Mouse (Mus musculus) myocyte (in vitro differentiated cells): ENCODE data around the gene Kcnip1. TPM values are rescaled to one million over a fixed set of nuclear protein-coding genes. Genes with fewer than 3 reads are reported as not detected.

Source experiments
- H3K27me3 ChIP-seq: one replicate; pipeline ENCODE4 v1.6.1; 2011; ENCODE audit not compliant: control insufficient read depth, insufficient read depth, insufficient read length
- H3K36me3 ChIP-seq: one replicate; pipeline ENCODE4 v1.6.1; 2011; ENCODE audit not compliant: control insufficient read depth, insufficient read depth
- H3K4me2 ChIP-seq: one replicate; pipeline ENCODE4 v1.6.1; 2011; ENCODE audit warnings: low read depth, control low read depth
- H3K4me3 ChIP-seq: one replicate; pipeline ENCODE4 v1.5.1; 2011; ENCODE audit warnings: mild to moderate bottlenecking, control low read depth, moderate library complexity
- H3K79me2 ChIP-seq: one replicate; pipeline ENCODE4 v1.6.1; 2011; ENCODE audit not compliant: control insufficient read depth, insufficient read depth
- H3ac ChIP-seq: one replicate; pipeline ENCODE4 v1.6.1; 2011; ENCODE audit not compliant: control insufficient read depth, insufficient read length
- CEBPB ChIP-seq: IDR thresholded peaks from 2 replicates; pipeline ENCODE4 v1.6.1; 2011; ENCODE audit warnings: mild to moderate bottlenecking, moderate library complexity; ENCODE audit not compliant: poor library complexity, insufficient read depth, severe bottlenecking
- E2F4 ChIP-seq: IDR thresholded peaks from one replicate; pipeline ENCODE4 v1.6.1; 2011; ENCODE audit warnings: mild to moderate bottlenecking, control low read depth, moderate library complexity; ENCODE audit not compliant: insufficient read depth
- MAX ChIP-seq: IDR thresholded peaks from one replicate; pipeline ENCODE4 v1.6.1; 2011; ENCODE audit warnings: low read depth, mild to moderate bottlenecking, control low read depth
- MYOD1 ChIP-seq, 3 experiments: IDR thresholded peaks; one replicate each; pipeline ENCODE4 v1.6.1; 2011; ENCODE audit warnings: control low read depth in 2 of 3, low read depth in 2 of 3, mild to moderate bottlenecking in 2 of 3, moderate library complexity in 1 of 3; ENCODE audit not compliant: insufficient read length in 2 of 3, control insufficient read depth in 1 of 3
- MYOG ChIP-seq, 3 experiments: IDR thresholded peaks; one replicate each; pipeline ENCODE4 v1.6.1; 2011; ENCODE audit warnings: control low read depth in 2 of 3, low read depth in 2 of 3, mild to moderate bottlenecking in 2 of 3; ENCODE audit not compliant: insufficient read length in 2 of 3, control insufficient read depth in 1 of 3, insufficient read depth in 1 of 3
- POLR2A ChIP-seq: IDR thresholded peaks from one replicate; pipeline ENCODE4 v1.6.1; 2011; ENCODE audit warnings: low read depth, mild to moderate bottlenecking, control low read depth, moderate library complexity; ENCODE audit not compliant: insufficient read length
- POLR2AphosphoS2 ChIP-seq: IDR thresholded peaks from one replicate; pipeline ENCODE4 v1.6.1; 2011; ENCODE audit warnings: low read depth, control low read depth; ENCODE audit not compliant: insufficient read length
- REST ChIP-seq: IDR thresholded peaks from one replicate; pipeline ENCODE4 v1.6.1; 2011; ENCODE audit warnings: mild to moderate bottlenecking, control low read depth, moderate library complexity; ENCODE audit not compliant: insufficient read depth, insufficient read length
- SRF ChIP-seq: IDR thresholded peaks from one replicate; pipeline ENCODE4 v1.6.1; 2011; ENCODE audit warnings: low read depth; ENCODE audit not compliant: control insufficient read depth, insufficient read length
- TCF12 ChIP-seq: IDR thresholded peaks from one replicate; pipeline ENCODE4 v1.6.1; 2011; ENCODE audit warnings: mild to moderate bottlenecking, control low read depth; ENCODE audit not compliant: poor library complexity, insufficient read depth, severe bottlenecking
- TCF3 ChIP-seq: IDR thresholded peaks from one replicate; pipeline ENCODE4 v1.6.1; 2011; ENCODE audit warnings: low read depth, control low read depth; ENCODE audit not compliant: insufficient read length
- USF1 ChIP-seq: IDR thresholded peaks from one replicate; pipeline ENCODE4 v1.6.1; 2011; ENCODE audit warnings: low read depth, mild to moderate bottlenecking, control low read depth, moderate library complexity
- polyA plus RNA-seq: library from polyadenylated mRNA; unstranded; fragments of >200 nt; fragmentation: generic; extraction: Trizol; gene quantifications from one replicate; pipeline ENCODE4 v1.2.1, GENCODE M21; 2012; ENCODE audit warnings: missing spikeins

Kcnip1 gene
- polyA plus RNA-seq, 1 experiment = not detected

DNA sequence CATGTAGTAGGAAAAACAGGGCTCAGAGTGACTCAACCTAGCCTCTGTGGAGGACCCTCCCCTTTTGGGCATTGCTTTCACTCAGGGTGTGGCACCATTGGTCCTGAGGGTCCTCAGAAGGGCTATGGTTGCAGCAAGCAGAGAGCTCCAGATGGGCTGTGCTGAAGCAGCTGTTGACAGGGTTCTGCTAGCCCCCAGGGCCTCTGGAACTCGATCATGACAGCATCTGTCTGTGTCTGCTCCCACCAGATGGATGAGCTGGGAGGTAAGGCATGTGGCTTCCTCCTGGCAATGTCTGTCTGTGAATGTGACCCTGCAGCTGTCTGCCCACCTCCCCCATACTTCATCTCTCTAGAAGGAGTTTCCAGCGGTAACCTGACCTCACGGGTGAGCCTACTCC lies 385.2 kb downstream of the Kcnip1 start:
- Histone ChIP-seq H3K4me3 (no peak overlapping the region), H3ac (no peak overlapping the region), H3K36me3 (no peaks in the 10 kb centered on the region), H3K27me3 (peaks cover 5% of the 10 kb centered on the region), H3K79me2 (no peaks in the 10 kb centered on the region), H3K4me2 (no peak overlapping the region)
- TF ChIP-seq TCF3 (no peak), MYOD1 (IDR thresholded peaks at IDR 0.05; ENCODE audit: control insufficient read depth in 1 of 3, insufficient read length in 2 of 3, low read depth in 2 of 3) (peak in 1 of 3 experiments; percentile 41), POLR2A (no peak)

DNA sequence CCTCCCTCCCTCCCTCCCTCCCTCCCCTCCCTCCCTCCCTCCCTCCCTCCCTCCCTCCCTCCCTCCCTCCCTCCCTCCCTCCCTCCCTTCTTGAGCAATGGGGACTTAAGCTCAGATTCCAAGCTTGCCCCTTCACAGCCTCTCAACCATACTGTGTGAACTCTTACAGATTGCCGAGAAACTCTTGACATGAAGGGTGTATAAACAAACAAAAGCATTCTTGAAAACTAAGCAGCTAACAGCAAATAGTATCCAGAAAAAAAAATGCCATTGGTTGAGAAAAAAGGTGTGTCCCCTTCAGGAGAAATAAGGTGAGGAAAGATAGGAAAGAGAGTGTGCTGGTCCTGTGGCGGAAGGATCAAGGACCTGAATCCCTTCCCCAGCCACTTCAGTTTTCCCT lies 389.8 kb downstream of the Kcnip1 start:
- TF ChIP-seq MYOG (IDR thresholded peaks at IDR 0.05; ENCODE audit: control insufficient read depth in 1 of 3, insufficient read depth in 1 of 3, insufficient read length in 2 of 3, low read depth in 2 of 3) = no peak
- no peak for TF ChIP-seq E2F4
- TF ChIP-seq POLR2AphosphoS2 = no peak
- TF ChIP-seq REST = no peak
- no peak for TF ChIP-seq SRF
- no peak for TF ChIP-seq MAX
- TF ChIP-seq TCF12 = no peak
- TF ChIP-seq MYOD1 (IDR thresholded peaks at IDR 0.05; ENCODE audit: control insufficient read depth in 1 of 3, insufficient read length in 2 of 3, low read depth in 2 of 3) = no peak
- no peak for TF ChIP-seq USF1
- TF ChIP-seq TCF3 = no peak
- no peak for TF ChIP-seq POLR2A
- TF ChIP-seq CEBPB = no peak
- Histone ChIP-seq H3K4me2 (no peak overlapping the region), H3K79me2 (no peaks in the 10 kb centered on the region), H3K27me3 (no peaks in the 10 kb centered on the region), H3K4me3 (no peak overlapping the region), H3ac (no peak overlapping the region), H3K36me3 (no peaks in the 10 kb centered on the region)

DNA sequence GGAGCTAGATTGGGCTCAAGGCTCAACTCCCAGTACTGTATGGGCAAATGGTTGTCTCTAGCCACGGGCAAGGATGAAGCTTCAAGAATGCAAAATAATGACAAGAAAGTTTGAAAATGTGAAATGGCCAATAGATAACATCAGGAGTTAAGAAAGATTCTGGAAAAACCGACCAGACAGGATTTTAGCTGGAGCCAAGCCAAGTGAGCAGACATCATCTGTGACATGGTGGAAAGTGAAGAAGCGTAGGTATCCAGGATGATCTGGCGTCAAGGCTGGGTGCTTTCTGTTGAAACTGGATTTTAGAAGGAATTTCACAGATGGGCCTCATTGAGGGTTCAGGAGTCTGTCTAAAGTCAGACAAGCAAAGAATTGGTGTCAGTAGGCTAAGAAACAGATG lies 394.0 kb downstream of the Kcnip1 start, which contains the start of gene D130052B06Rik:
Gene D130052B06Rik, plus strand, starts transcription at position 317 of the 400 bp plus-strand sequence.
- Histone ChIP-seq H3ac (no peak within 1 kb of the TSS), H3K36me3 (no peaks in the 10 kb centered on the region), H3K4me2 (no peak within 1 kb of the TSS), H3K27me3 (no peaks in the 10 kb centered on the region), H3K4me3 (no peak within 1 kb of the TSS), H3K79me2 (no peaks in the 10 kb centered on the region)
- TF ChIP-seq CEBPB = no peak
- no peak for TF ChIP-seq E2F4
- no peak for TF ChIP-seq POLR2A
- TF ChIP-seq SRF = no peak
- TF ChIP-seq TCF3 = no peak
- TF ChIP-seq POLR2AphosphoS2 = no peak
- no peak for TF ChIP-seq USF1
- TF ChIP-seq MYOG (IDR thresholded peaks at IDR 0.05; ENCODE audit: control insufficient read depth in 1 of 3, insufficient read depth in 1 of 3, insufficient read length in 2 of 3, low read depth in 2 of 3) = no peak
- TF ChIP-seq MYOD1 (IDR thresholded peaks at IDR 0.05; ENCODE audit: control insufficient read depth in 1 of 3, insufficient read length in 2 of 3, low read depth in 2 of 3) = no peak
- TF ChIP-seq REST = no peak
- TF ChIP-seq MAX = no peak
- TF ChIP-seq TCF12 = no peak

DNA sequence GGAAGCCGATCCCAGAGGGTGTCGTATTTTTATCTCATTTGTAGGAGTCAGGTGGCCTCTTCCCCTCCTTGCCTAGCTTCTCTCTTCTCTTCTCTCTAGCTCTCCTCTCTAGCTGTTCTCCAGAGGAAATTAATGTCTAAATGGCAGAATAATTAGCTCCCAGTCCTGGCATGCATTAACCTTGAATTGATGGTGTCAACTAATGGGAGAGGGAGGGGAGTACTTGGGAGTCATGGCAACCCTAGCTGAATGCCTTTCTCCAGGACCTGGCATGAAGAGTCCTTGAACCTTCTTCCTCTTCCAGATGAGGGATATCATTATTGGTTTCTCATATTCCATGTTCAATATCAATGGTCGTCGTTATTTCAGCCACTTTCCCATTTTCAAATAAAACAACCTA lies 396.3 kb downstream of the Kcnip1 start:
- Histone ChIP-seq H3K27me3 (no peaks in the 10 kb centered on the region), H3K36me3 (no peaks in the 10 kb centered on the region), H3K4me3 (no peak overlapping the region), H3K4me2 (no peak overlapping the region), H3K79me2 (no peaks in the 10 kb centered on the region), H3ac (no peak overlapping the region)
- no peak for TF ChIP-seq MYOD1 (IDR thresholded peaks at IDR 0.05; ENCODE audit: control insufficient read depth in 1 of 3, insufficient read length in 2 of 3, low read depth in 2 of 3)
- no peak for TF ChIP-seq E2F4
- TF ChIP-seq MAX = no peak
- no peak for TF ChIP-seq SRF
- no peak for TF ChIP-seq TCF3
- no peak for TF ChIP-seq TCF12
- TF ChIP-seq REST = no peak
- no peak for TF ChIP-seq USF1
- no peak for TF ChIP-seq POLR2AphosphoS2
- no peak for TF ChIP-seq CEBPB

DNA sequence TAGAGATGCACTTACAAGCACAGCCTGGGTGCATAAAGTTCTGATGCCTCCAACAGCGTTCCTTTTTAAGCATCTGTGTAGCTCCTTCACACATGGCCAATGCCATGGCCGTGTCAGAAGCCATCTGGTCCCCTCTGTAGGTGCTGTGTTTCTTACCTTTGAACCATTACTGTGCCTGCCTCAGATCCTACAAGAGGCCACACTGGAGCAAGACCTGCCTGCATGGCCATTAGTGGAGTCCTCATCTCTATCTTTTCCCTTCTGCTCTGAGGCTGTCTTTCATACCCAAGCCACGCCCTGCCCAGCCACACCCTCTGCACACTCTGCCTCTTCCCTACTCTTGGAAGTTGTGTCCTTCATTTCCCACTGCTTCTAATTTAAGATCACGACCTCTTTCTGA lies 400.1 kb downstream of the Kcnip1 start:
- no peaks in the 10 kb centered on the region for H3K79me2 ChIP-seq
- H3K36me3 ChIP-seq = no peaks in the 10 kb centered on the region
- no peak overlapping the region for H3ac ChIP-seq
- no peaks in the 10 kb centered on the region for H3K27me3 ChIP-seq
- H3K4me3 ChIP-seq = no peak overlapping the region
- TF ChIP-seq MYOG (IDR thresholded peaks at IDR 0.05; ENCODE audit: control insufficient read depth in 1 of 3, insufficient read depth in 1 of 3, insufficient read length in 2 of 3, low read depth in 2 of 3) (no peak), E2F4 (no peak), TCF3 (no peak), TCF12 (no peak), MYOD1 (IDR thresholded peaks at IDR 0.05; ENCODE audit: control insufficient read depth in 1 of 3, insufficient read length in 2 of 3, low read depth in 2 of 3) (no peak), CEBPB (no peak), POLR2A (no peak), MAX (no peak), REST (no peak), SRF (no peak), POLR2AphosphoS2 (no peak), USF1 (no peak)
- no peak overlapping the region for H3K4me2 ChIP-seq
